Mouse (Mus musculus) midbrain, embryonic 14.5 days (tissue): ENCODE data around the gene Pthlh. TPM values are rescaled to one million over a fixed set of nuclear protein-coding genes. Genes with fewer than 3 reads are reported as not detected.

ENCODE experiments used
- ATAC-seq: fragments of 200-750 bp; cut with Nextera tagmentation; 2 replicates; pipeline ENCODE4 v1.8.0; 2017; ENCODE audit warnings: moderate number of reproducible peaks, moderate library complexity; ENCODE audit not compliant: low FRiP score, low TSS enrichment
- DNase-seq: peaks from one replicate; pipeline ENCODE4 v3.0.0-alpha.2; 2015
- H3K27ac ChIP-seq: fragments of 300-500 bp; sonication (generic); replicated peaks from 2 replicates; pipeline ENCODE4 v1.5.1; 2014; ENCODE audit warnings: mild to moderate bottlenecking, low read depth, low read length, moderate library complexity
- H3K27me3 ChIP-seq: fragments of 300-500 bp; sonication (generic); 2 replicates; pipeline ENCODE4 v1.6.1; 2014; ENCODE audit warnings: low read length, control low read depth, mixed read lengths; ENCODE audit not compliant: control insufficient read depth, insufficient read depth
- H3K36me3 ChIP-seq: fragments of 300-500 bp; sonication (generic); 2 replicates; pipeline ENCODE4 v1.6.1; 2014; ENCODE audit warnings: low read length, control low read depth; ENCODE audit not compliant: control insufficient read depth, insufficient read depth
- H3K4me1 ChIP-seq: fragments of 300-500 bp; sonication (generic); 2 replicates; pipeline ENCODE4 v1.6.1; 2014; ENCODE audit warnings: mild to moderate bottlenecking, antibody characterized with exemption, low read length, control low read depth; ENCODE audit not compliant: control insufficient read depth, insufficient read depth
- H3K4me2 ChIP-seq: fragments of 300-500 bp; sonication (generic); 2 replicates; pipeline ENCODE4 v1.6.1; 2014; ENCODE audit warnings: mild to moderate bottlenecking, low read length, moderate library complexity
- H3K4me3 ChIP-seq: fragments of 300-500 bp; sonication (generic); replicated peaks from 2 replicates; pipeline ENCODE4 v1.5.1; 2014; ENCODE audit warnings: low read depth, low read length
- H3K9ac ChIP-seq: fragments of 300-500 bp; sonication (generic); replicated peaks from 2 replicates; pipeline ENCODE4 v1.6.1; 2014; ENCODE audit warnings: mild to moderate bottlenecking, low read length, moderate library complexity
- H3K9me3 ChIP-seq: fragments of 300-500 bp; sonication (generic); 2 replicates; pipeline ENCODE4 v1.6.1; 2016; ENCODE audit warnings: low read length, control low read depth, mixed read lengths; ENCODE audit not compliant: control insufficient read depth
- WGBS: fragments of 180-500 bp; shearing (Covaris S2); extraction: QIAGEN DNeasy Blood & Tissue Kit; methylation state at CpG from one replicate; pipeline ENCODE4 v1.1.7; 2014; 5-methylcytosine and 5-hydroxymethylcytosine counted together
- polyA plus RNA-seq: library from polyadenylated mRNA; unstranded; fragments of >200 nt; fragmentation: Nextera tagmentation; extraction: Ambion mirVana; gene quantifications from 2 replicates; pipeline ENCODE4 v1.2.1, GENCODE M21; 2014

The Pthlh gene
- polyA plus RNA-seq, 1 experiment from 2014 or later, result 0.30 TPM

DNA sequence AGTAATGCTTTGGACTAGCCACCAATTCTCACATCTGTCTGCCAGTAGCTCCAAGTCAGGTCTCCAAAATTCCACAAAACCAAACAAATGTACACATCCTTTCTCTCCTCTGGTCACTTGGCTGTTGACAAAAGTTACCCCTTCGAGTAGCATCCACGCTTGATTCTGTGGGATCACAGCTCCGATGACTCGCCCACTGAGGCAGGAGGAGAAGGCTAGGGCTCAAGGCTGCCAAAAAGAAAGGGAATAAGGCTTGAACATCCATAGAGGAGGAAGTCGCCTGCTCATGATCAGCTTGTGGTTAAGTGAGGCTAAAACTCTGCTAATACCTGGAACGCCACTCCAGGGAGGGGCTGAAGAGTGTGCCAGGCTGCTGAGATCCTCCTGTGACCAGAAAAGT, 2.5 kb upstream of the Pthlh start:
- Histone ChIP-seq H3K9ac (no peak overlapping the region), H3K9me3 (no peaks in the 10 kb centered on the region), H3K27ac (no peak overlapping the region), H3K4me1 (peaks cover 14% of the 10 kb centered on the region), H3K36me3 (no peaks in the 10 kb centered on the region), H3K4me2 (no peak overlapping the region), H3K4me3 (no peak overlapping the region), H3K27me3 (peaks cover 47% of the 10 kb centered on the region)
- 85% methylated on average over 6 of the region's 6 CpGs for WGBS
- no peak for ATAC-seq
- DNase-seq, result no peak

DNA sequence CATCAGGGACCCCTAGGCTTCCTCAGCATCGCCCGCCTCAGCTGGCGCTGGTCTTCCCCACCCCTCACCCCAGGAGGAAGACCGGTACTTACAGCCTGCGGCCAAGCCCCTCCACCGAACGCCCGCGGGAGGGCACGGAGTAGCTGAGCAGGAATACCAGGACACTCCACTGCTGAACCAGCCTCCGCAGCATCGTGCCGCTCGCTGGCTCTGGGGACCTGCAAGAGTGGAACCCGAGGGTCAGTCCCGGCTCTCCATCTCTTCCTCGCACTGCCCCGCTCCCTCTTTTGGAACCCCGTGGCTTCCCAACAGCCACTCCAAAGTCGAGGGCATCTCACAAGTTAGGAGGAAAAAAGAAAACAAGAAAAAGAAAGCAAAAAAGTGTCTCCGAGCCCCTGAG, 805 bp downstream of the Pthlh start:
- H3K27me3 ChIP-seq, result peaks cover 55% of the 10 kb centered on the region
- H3K4me3 ChIP-seq, result peak overlapping the region; percentile 43
- peak; percentile 48 for DNase-seq
- H3K4me2 ChIP-seq, result peak overlapping the region; percentile 92
- under 1% methylated on average over 21 of the region's 21 CpGs for WGBS
- peaks cover 14% of the 10 kb centered on the region for H3K4me1 ChIP-seq
- no peak overlapping the region for H3K27ac ChIP-seq
- H3K9ac ChIP-seq, result 0 out of 2 replicates have a peak overlapping the region, but pooled peaks have one; percentile 12
- no peaks in the 10 kb centered on the region for H3K9me3 ChIP-seq
- ATAC-seq, result no peak
- H3K36me3 ChIP-seq, result no peaks in the 10 kb centered on the region

DNA sequence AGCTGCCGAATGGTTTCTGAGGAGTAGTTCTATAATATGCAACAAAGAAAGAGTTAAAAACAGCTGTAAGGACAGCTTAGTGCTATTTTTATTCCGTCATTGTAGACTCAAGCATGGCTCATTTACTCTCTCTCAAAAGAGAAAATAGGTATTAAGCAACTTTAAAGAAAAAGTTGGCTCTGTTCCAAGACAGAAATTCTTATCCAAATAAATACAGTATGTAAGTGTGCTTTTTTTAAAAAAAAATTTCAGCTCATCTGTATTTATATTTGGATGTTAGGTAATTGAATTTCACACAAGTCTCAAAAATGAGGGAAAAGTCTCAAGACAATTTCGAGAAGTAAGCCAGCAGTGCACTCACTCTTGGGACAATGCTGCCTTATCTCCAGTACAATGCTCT, 2.4 kb downstream of the Pthlh start:
- ATAC-seq (no peak), DNase-seq (peak; percentile 14)
- Histone ChIP-seq H3K9me3 (no peaks in the 10 kb centered on the region), H3K27me3 (peaks cover 54% of the 10 kb centered on the region), H3K4me1 (peaks cover 14% of the 10 kb centered on the region), H3K9ac (no peak overlapping the region), H3K4me2 (no peak overlapping the region), H3K36me3 (no peaks in the 10 kb centered on the region), H3K4me3 (no peak overlapping the region), H3K27ac (no peak overlapping the region)
- 39% methylated on average over 3 of the region's 3 CpGs for WGBS

DNA sequence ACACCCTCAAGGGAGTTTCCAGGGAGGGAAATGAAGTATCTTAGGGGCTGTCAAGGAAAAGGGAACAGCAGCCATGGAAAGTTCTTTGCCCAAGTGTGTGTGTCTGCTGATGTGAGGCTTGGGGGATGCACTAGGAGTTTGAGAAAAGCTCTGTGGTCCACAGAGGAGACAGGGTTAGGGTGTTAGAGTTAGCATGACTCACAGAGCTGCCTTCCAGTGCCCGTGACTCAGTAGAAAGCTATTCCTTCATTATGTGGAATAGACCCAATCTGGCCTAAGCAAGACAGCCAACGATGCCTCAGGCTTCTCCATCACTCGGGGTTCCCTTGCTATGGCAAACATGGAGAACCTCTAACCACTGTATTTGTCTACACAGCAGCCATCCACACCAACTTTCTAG, 3.2 kb downstream of the Pthlh start:
- WGBS, result 79% methylated on average over 3 of the region's 3 CpGs
- Histone ChIP-seq H3K4me1 (peaks cover 14% of the 10 kb centered on the region), H3K27me3 (peaks cover 46% of the 10 kb centered on the region), H3K4me3 (no peak overlapping the region), H3K4me2 (no peak overlapping the region), H3K9ac (no peak overlapping the region), H3K27ac (no peak overlapping the region), H3K36me3 (no peaks in the 10 kb centered on the region), H3K9me3 (no peaks in the 10 kb centered on the region)
- ATAC-seq (no peak), DNase-seq (no peak)

DNA sequence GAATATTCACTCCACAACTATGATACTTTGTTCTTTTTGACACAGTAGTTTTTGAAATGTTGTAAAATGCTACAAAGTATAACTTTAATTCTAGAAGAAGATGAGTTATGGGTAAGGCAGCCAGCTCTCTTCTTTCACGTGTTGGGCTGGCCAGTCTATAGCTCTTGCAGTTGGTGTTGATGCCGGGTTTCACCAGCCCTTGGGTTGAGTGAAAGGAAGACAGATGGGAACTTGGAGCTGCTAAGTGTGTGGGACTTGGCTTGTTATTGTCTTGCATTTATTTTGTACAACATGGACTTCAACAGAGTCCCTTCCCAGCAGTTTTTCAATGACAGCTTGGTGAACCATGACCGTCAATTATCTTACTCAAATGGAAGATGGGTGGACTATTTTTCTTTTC, 16.2 kb downstream of the Pthlh start:
- no peak overlapping the region for H3K27ac ChIP-seq
- H3K36me3 ChIP-seq, result no peaks in the 10 kb centered on the region
- H3K27me3 ChIP-seq, result no peaks in the 10 kb centered on the region
- no peaks in the 10 kb centered on the region for H3K4me1 ChIP-seq
- H3K9ac ChIP-seq, result no peak overlapping the region
- no peak for ATAC-seq
- H3K4me2 ChIP-seq, result no peak overlapping the region
- H3K4me3 ChIP-seq, result no peak overlapping the region
- 63% methylated on average over 3 of the region's 3 CpGs for WGBS
- H3K9me3 ChIP-seq, result no peaks in the 10 kb centered on the region
- no peak for DNase-seq

DNA sequence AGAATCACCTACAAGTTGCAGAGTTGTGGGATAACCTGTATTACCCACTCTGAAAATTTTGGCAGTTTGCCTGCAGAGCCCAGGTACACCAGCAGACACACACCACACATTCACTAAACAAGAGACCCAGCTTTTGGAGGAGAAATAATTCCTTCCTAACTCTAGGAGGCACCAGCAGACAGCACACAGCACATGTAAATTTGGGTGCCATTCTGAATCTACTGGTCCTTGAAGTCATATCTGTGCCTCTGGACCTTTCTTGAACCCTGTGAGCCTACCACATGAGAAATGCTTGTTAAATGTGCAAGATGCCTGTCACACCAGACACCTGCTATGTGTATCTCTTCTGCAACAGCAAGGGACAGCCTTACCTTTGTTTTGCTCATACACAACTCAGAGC, 19.7 kb downstream of the Pthlh start:
- Histone ChIP-seq H3K36me3 (no peaks in the 10 kb centered on the region), H3K4me2 (no peak overlapping the region), H3K9me3 (no peaks in the 10 kb centered on the region), H3K4me1 (no peaks in the 10 kb centered on the region), H3K4me3 (no peak overlapping the region), H3K9ac (no peak overlapping the region), H3K27ac (no peak overlapping the region), H3K27me3 (no peaks in the 10 kb centered on the region)
- no peak for DNase-seq
- ATAC-seq, result no peak

DNA sequence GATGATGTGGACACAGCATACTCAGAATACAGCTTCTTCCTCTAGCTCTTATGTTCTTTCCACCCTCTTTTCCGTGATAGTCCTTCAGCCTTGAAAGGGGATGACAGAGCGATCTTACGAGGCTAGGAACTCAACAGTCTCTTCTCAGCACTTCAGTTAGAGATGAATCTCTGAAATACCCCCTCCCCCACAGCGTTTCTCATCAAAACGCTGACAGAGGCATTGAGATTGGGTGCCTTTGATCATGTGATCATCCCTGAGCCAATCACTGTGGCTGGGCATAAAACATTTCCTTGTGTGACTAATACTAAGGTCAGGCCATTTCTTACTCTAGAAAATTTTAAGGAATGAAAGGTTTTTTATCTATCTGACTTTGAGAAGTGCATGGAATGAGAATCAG, 20.3 kb downstream of the Pthlh start:
- H3K36me3 ChIP-seq, result no peaks in the 10 kb centered on the region
- 63% methylated on average over 5 of the region's 5 CpGs for WGBS
- H3K4me2 ChIP-seq, result peak overlapping the region; percentile 11
- peak; percentile 64 for DNase-seq
- H3K9ac ChIP-seq, result no peak overlapping the region
- no peaks in the 10 kb centered on the region for H3K4me1 ChIP-seq
- H3K27ac ChIP-seq, result no peak overlapping the region
- peak; percentile 70; the same call in 1 of the 2 replicates for ATAC-seq
- no peaks in the 10 kb centered on the region for H3K9me3 ChIP-seq
- H3K27me3 ChIP-seq, result no peaks in the 10 kb centered on the region
- H3K4me3 ChIP-seq, result no peak overlapping the region; the same call in 1 of the 2 replicates

DNA sequence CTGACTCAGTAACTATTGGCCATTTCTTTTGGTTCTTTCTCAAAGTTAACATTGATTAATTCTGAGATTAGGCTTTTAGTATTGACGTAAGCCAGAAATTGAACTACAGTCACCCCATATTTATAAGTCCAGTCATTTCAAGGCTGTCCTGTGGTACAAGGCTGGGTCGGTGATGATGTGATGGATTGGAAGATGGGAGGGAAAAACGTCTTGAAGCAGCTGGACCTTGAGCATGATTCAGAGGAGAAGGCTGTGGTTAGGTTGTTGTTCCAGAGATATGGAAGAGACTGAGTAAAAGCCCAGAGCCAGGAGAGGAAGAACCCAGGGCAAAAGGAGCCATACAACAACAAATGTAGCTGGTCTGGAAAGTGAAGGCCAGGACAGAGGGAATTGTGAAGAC, 22.4 kb downstream of the Pthlh start:
- no peak for DNase-seq
- Histone ChIP-seq H3K9me3 (no peaks in the 10 kb centered on the region), H3K27ac (no peak overlapping the region), H3K36me3 (no peaks in the 10 kb centered on the region), H3K27me3 (no peaks in the 10 kb centered on the region), H3K4me3 (no peak overlapping the region), H3K4me2 (no peak overlapping the region), H3K4me1 (no peaks in the 10 kb centered on the region), H3K9ac (no peak overlapping the region)
- ATAC-seq, result no peak
- 84% methylated on average over 3 of the region's 3 CpGs for WGBS

DNA sequence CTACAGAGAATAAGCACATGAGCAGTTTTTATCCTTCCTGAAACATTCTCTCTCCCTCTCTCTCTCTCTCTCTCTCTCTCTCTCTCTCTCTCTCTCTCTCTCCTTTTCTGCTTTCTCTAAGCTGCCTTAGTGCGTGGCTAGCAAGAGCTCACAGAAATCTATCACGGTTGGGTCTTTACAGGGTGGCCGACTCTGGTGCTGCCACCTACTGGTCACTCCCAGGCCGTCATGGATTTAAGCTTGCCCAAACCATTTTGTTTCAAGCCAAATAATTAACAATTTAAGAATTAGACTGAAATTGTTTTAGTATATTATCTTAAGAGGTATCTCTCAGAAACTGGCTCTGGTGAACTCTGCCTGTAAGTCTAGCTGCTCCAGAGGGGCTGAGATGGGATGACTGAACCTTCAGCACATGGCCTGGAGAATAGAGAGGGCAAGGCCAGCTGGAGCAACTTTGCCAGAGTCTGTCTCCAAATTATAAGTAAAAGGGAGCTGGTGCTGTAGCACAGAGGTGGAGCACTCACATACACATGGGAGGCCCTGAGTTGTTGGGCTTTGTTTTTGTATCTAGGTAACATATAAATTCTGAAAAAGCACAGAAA, 23.7 kb downstream of the Pthlh start:
- 2% methylated on average over 4 of the region's 4 CpGs for WGBS
- peak; percentile 73; the same call in 1 of the 2 replicates for ATAC-seq
- no peaks in the 10 kb centered on the region for H3K4me1 ChIP-seq

More for the DNA sequence above, 23.7 kb downstream of the Pthlh start:
- Histone ChIP-seq H3K4me3 (no peak overlapping the region), H3K9me3 (no peaks in the 10 kb centered on the region), H3K27me3 (no peaks in the 10 kb centered on the region), H3K4me2 (no peak overlapping the region), H3K36me3 (no peaks in the 10 kb centered on the region), H3K9ac (no peak overlapping the region), H3K27ac (no peak overlapping the region)
- peak; percentile 83 for DNase-seq
